Mouse (Mus musculus) kidney, embryonic 14.5 days (tissue): Measurements from ENCODE around the gene Pde4c. TPM values are rescaled to one million over a fixed set of nuclear protein-coding genes. Genes with fewer than 3 reads are reported as not detected.

Source experiments
- ATAC-seq: fragments of 200-750 bp; cut with Nextera tagmentation; 2 replicates; pipeline ENCODE4 v1.8.0; 2017; ENCODE audit warnings: moderate number of reproducible peaks, mild to moderate bottlenecking, moderate TSS enrichment, moderate library complexity; ENCODE audit not compliant: low FRiP score, low TSS enrichment
- H3K27ac ChIP-seq: fragments of 300-500 bp; sonication (generic); 2 replicates; pipeline ENCODE4 v1.5.1; 2014; ENCODE audit warnings: low read depth, mild to moderate bottlenecking, low read length, moderate library complexity, mixed read lengths
- H3K27me3 ChIP-seq: fragments of 300-500 bp; sonication (generic); 2 replicates; pipeline ENCODE4 v1.6.1; 2014; ENCODE audit warnings: mild to moderate bottlenecking, low read length; ENCODE audit not compliant: control insufficient read depth, insufficient read depth
- H3K36me3 ChIP-seq: fragments of 300-500 bp; sonication (generic); 2 replicates; pipeline ENCODE4 v1.6.1; 2014; ENCODE audit warnings: low read length, mixed read lengths; ENCODE audit not compliant: control insufficient read depth, insufficient read depth
- H3K4me1 ChIP-seq: fragments of 300-500 bp; sonication (generic); 2 replicates; pipeline ENCODE4 v1.6.1; 2014; ENCODE audit warnings: low read length, mixed read lengths; ENCODE audit not compliant: control insufficient read depth, insufficient read depth
- H3K4me2 ChIP-seq: fragments of 300-500 bp; sonication (generic); replicated peaks from 2 replicates; pipeline ENCODE4 v1.6.1; 2014; ENCODE audit warnings: low read depth, mild to moderate bottlenecking, low read length
- H3K4me3 ChIP-seq: fragments of 300-500 bp; sonication (generic); 2 replicates; pipeline ENCODE4 v1.5.1; 2014; ENCODE audit warnings: mild to moderate bottlenecking, low read length
- H3K9ac ChIP-seq: fragments of 300-500 bp; sonication (generic); 2 replicates; pipeline ENCODE4 v1.6.1; 2014; ENCODE audit warnings: low read depth, mild to moderate bottlenecking, low read length, moderate library complexity
- H3K9me3 ChIP-seq: fragments of 300-500 bp; sonication (generic); 2 replicates; pipeline ENCODE4 v1.6.1; 2016; ENCODE audit warnings: low read length; ENCODE audit not compliant: control insufficient read depth
- WGBS: fragments of 180-500 bp; shearing (Covaris S2); extraction: QIAGEN DNeasy Blood & Tissue Kit; methylation state at CpG from one replicate; pipeline ENCODE4 v1.1.7; 2014; 5-methylcytosine and 5-hydroxymethylcytosine counted together
- polyA plus RNA-seq: library from polyadenylated mRNA; unstranded; fragments of >200 nt; fragmentation: Nextera tagmentation; extraction: Ambion mirVana; gene quantifications from 2 replicates; pipeline ENCODE4 v1.2.1, GENCODE M21; 2014

The Pde4c gene
- polyA plus RNA-seq = 2.5 and 4.0 TPM in 2 replicates

DNA sequence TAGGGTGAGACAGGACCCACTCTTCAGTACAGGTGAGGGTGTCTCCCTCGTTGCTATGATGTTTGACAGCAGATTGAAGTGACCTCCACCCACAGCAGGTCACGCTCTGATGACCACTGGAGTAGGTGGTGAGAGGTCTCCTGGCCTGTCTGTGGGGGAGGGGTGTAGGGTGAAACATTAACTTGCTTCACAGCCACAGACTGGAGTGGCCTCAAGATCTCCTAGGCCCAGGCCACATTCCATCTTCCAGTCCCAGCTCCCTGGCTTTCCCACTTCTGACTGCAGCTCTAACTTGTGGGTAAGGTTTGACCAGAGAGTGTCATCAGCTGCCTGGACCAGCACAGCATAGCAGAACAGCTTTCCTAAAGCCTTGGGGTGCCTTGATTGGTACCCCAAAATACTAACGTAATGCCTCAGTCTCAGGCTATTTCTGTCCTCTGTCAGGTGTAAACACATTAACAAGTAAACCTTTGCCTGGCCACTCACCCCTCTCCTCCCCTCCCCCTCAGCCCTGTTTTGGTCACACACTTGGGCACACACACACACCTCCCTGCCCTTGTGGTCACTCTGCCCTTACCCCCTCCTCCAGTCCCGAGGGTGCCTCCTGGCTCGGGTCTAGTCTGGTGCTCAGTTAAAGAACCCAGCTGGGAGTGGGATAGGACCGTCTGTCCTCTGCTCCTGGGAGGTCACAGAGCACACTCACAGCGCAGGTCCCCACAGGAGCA, at the start of gene Pde4c:
Gene Pde4c (plus strand): TSS at position 235 of the 725 bp plus-strand sequence.
- Histone ChIP-seq H3K4me3 (no peak within 1 kb of the TSS), H3K27me3 (peaks cover 2% of the 10 kb centered on the region; the same call in 1 of the 2 replicates), H3K9ac (no peak within 1 kb of the TSS; the same call in 1 of the 2 replicates), H3K27ac (peak within 1 kb of the TSS; percentile 86), H3K9me3 (no peaks in the 10 kb centered on the region), H3K36me3 (no peaks in the 10 kb centered on the region), H3K4me2 (peak within 1 kb of the TSS; percentile 21), H3K4me1 (no peaks in the 10 kb centered on the region)
- ATAC-seq = peak; percentile 83
- 52% methylated on average over 7 of the region's 7 CpGs for WGBS

DNA sequence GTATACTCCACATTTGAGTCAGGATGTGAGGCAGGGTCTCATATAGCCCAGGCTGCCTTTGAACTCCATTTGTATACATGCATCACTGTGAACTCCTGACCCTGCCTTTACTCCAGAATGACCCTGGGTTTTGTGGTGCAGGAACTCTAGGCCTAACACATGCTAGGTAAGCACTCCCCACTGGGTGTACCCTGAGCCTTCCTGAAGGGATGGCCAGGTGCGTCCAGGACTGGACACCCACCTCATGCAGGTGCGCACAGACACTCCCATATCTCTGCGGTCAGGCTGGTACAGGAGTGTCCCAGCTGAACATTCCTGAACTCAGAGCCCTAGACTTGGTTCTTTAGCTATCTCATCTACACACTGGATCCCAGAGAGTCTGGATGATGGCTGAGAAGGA, 49.4 kb upstream of the Pde4c start:
- peak overlapping the region; percentile 98 for H3K27ac ChIP-seq
- no peak for ATAC-seq
- peak overlapping the region; percentile 69 for H3K4me3 ChIP-seq
- peak overlapping the region; percentile 64 for H3K4me2 ChIP-seq
- no peaks in the 10 kb centered on the region for H3K9me3 ChIP-seq
- no peaks in the 10 kb centered on the region for H3K27me3 ChIP-seq
- peak overlapping the region; percentile 78 for H3K9ac ChIP-seq
- peaks cover 19% of the 10 kb centered on the region for H3K4me1 ChIP-seq
- H3K36me3 ChIP-seq = peaks cover 27% of the 10 kb centered on the region
- 86% methylated on average over 3 of the region's 3 CpGs for WGBS

GRCm38 (mm10) chr8:70674716-70675115, 48.8 kb upstream of the Pde4c start:
- Histone ChIP-seq H3K9me3 (no peaks in the 10 kb centered on the region), H3K9ac (peak overlapping the region; percentile 78; the same call in 1 of the 2 replicates), H3K27ac (peak overlapping the region; percentile 37; the same call in 1 of the 2 replicates), H3K4me3 (no peak overlapping the region; the same call in 1 of the 2 replicates), H3K4me1 (peaks cover 19% of the 10 kb centered on the region), H3K27me3 (no peaks in the 10 kb centered on the region), H3K36me3 (peaks cover 33% of the 10 kb centered on the region), H3K4me2 (no peak overlapping the region; the same call in 1 of the 2 replicates)
- no peak for ATAC-seq
- 72% methylated on average over 4 of the region's 4 CpGs for WGBS

DNA sequence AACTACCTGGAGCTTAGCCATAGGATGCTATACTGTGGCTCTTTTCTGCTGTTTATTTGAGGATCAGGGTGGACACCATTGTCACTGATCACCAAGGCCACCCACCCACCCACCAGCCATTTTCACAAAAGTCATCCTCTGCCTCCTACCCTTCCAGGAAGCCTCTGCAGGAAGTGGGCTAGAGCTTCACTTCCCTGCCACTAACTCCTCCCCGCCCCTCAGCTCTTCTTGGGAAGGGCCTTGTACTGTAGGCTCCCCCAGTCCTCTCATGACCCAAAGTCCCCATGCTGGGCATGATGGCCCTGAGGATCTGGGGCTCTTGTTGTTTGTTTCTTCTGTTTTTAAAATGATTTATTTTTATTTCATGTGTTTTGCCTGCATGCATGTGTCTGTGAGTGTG, 48.2 kb upstream of the Pde4c start:
- Histone ChIP-seq H3K4me3 (no peak overlapping the region), H3K36me3 (peaks cover 34% of the 10 kb centered on the region), H3K4me1 (peaks cover 19% of the 10 kb centered on the region), H3K9ac (no peak overlapping the region), H3K27ac (no peak overlapping the region; the same call in 1 of the 2 replicates), H3K4me2 (no peak overlapping the region; the same call in 1 of the 2 replicates), H3K27me3 (no peaks in the 10 kb centered on the region), H3K9me3 (no peaks in the 10 kb centered on the region)
- no peak for ATAC-seq
- 89% methylated on average over 1 of the region's 1 CpGs for WGBS

- H3K9me3 ChIP-seq = no peaks in the 10 kb centered on the region
- H3K4me3 ChIP-seq = no peak overlapping the region
- 77% methylated on average over 15 of the region's 15 CpGs for WGBS
- H3K27ac ChIP-seq = no peak overlapping the region
- no peaks in the 10 kb centered on the region for H3K27me3 ChIP-seq
- H3K9ac ChIP-seq = peak overlapping the region; percentile 23; the same call in 1 of the 2 replicates
- no peak overlapping the region for H3K4me2 ChIP-seq
- peaks cover 23% of the 10 kb centered on the region for H3K4me1 ChIP-seq
- no peak for ATAC-seq
- H3K36me3 ChIP-seq = peaks cover 34% of the 10 kb centered on the region
Measured at GRCm38 (mm10) chr8:70677451-70678080, 46.0 kb upstream of the Pde4c start.

DNA sequence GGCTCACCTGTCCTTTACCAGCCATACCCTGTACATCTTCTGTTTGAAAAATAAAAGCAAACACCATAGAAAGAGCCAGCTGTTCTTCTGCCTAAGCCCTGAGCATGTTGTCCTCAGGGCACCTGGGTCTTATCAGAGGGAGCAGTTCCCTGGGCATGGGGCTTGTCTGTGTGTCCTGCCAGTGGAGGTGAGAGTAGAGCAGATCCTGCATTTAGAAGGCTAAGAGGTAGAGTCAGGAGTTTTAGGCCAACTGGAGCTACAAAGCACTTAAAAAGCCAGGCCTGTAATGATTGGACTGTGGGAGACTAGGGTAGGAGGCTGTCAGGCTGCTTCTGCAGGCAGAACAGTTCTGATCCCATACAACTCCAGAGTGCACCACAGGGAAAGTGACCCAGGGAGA, 44.8 kb upstream of the Pde4c start:
- ATAC-seq = no peak
- Histone ChIP-seq H3K9me3 (no peaks in the 10 kb centered on the region), H3K4me2 (no peak overlapping the region), H3K27me3 (no peaks in the 10 kb centered on the region), H3K4me1 (peaks cover 22% of the 10 kb centered on the region), H3K9ac (no peak overlapping the region), H3K27ac (no peak overlapping the region), H3K36me3 (peaks cover 34% of the 10 kb centered on the region), H3K4me3 (no peak overlapping the region)

DNA sequence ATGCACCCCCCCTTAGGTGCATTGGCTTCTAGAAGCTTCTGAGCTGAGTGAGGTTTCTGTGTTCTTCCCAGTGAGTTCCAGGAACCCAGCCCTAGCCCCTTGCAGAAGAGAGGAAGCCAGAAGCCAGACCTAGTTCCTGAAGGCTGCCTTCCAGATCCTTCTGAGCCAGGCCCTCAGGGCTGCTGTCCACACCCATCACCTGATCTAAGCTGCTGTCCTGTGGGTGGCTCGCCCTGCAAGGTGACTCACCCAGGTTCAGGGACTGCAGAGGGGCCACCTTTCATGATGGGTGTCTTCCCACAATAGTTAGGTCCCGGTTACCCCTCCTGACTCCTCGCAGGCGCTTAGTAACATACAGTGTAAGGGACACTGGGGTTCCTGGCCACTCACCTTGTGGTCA, 44.1 kb upstream of the Pde4c start:
- no peak overlapping the region for H3K27ac ChIP-seq
- no peak overlapping the region for H3K4me2 ChIP-seq
- no peak overlapping the region for H3K9ac ChIP-seq
- H3K4me1 ChIP-seq = peaks cover 17% of the 10 kb centered on the region
- 96% methylated on average over 4 of the region's 4 CpGs for WGBS
- no peak overlapping the region for H3K4me3 ChIP-seq
- no peak for ATAC-seq
- peaks cover 34% of the 10 kb centered on the region for H3K36me3 ChIP-seq
- H3K27me3 ChIP-seq = no peaks in the 10 kb centered on the region
- H3K9me3 ChIP-seq = no peaks in the 10 kb centered on the region

- Histone ChIP-seq H3K9ac (no peak overlapping the region), H3K4me3 (no peak overlapping the region), H3K4me2 (no peak overlapping the region), H3K36me3 (peaks cover 31% of the 10 kb centered on the region), H3K9me3 (no peaks in the 10 kb centered on the region), H3K4me1 (peaks cover 10% of the 10 kb centered on the region), H3K27ac (no peak overlapping the region), H3K27me3 (no peaks in the 10 kb centered on the region)
- 69% methylated on average over 3 of the region's 3 CpGs for WGBS
- ATAC-seq = no peak
Measured at GRCm38 (mm10) chr8:70680039-70680438, 43.5 kb upstream of the Pde4c start.

DNA sequence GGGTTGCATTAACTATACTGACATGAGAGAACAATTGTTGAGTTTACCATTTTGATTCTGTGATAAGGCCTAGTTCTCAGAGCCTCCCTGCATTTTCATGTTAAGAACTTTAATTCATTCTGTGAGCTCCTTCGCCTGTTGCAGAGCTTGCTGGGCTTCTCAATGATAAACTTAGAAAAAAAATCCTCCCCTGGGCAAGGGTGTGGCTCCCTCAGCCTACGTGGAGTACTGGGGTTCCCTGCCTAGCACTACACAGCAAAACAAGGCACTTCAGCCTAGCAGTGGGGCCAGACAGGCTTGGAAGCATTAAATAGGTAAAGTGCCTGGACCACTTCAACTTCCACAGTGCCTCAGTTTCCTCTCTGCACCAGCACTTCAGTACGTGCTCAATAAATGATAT, 42.1 kb upstream of the Pde4c start:
- Histone ChIP-seq H3K27me3 (no peaks in the 10 kb centered on the region), H3K9ac (no peak overlapping the region), H3K27ac (no peak overlapping the region), H3K4me3 (no peak overlapping the region), H3K9me3 (no peaks in the 10 kb centered on the region), H3K4me2 (no peak overlapping the region), H3K36me3 (peaks cover 28% of the 10 kb centered on the region), H3K4me1 (peaks cover 8% of the 10 kb centered on the region; the same call in 1 of the 2 replicates)
- ATAC-seq = no peak
- WGBS = 75% methylated on average over 3 of the region's 3 CpGs
